Mouse (Mus musculus) testis, adult 2 months (tissue): ENCODE data around the gene Itga6.

Experiments used
- CTCF ChIP-seq: fragments of 200-500 bp; IDR thresholded peaks from 2 replicates; pipeline ENCODE4 v1.5.1; 2012; ENCODE audit warnings: low read depth, mild to moderate bottlenecking, inconsistent platforms, low read length, moderate library complexity; ENCODE audit not compliant: control insufficient read depth, insufficient read depth, insufficient replicate concordance
- POLR2A ChIP-seq: fragments of 200-500 bp; IDR thresholded peaks from 2 replicates; pipeline ENCODE4 v1.6.1; 2012; ENCODE audit warnings: low read depth, mild to moderate bottlenecking, inconsistent platforms, low read length, moderate library complexity; ENCODE audit not compliant: control insufficient read depth

- TF ChIP-seq CTCF, result no peak
- no peak for TF ChIP-seq POLR2A
Observed at GRCm38 (mm10) chr2:71698366-71698765, 47.0 kb upstream of the Itga6 start.
